Mouse (Mus musculus): ENCODE results near the gene Gm7271. TPM values are rescaled to one million over a fixed set of nuclear protein-coding genes. Genes with fewer than 3 reads are reported as not detected.
A peak's percentile ranks its signal among the peaks of the same experiment; 100 is the strongest.

The Gm7271 gene
- polyA plus RNA-seq, 1 experiment from 2014 or later, result not detected

DNA sequence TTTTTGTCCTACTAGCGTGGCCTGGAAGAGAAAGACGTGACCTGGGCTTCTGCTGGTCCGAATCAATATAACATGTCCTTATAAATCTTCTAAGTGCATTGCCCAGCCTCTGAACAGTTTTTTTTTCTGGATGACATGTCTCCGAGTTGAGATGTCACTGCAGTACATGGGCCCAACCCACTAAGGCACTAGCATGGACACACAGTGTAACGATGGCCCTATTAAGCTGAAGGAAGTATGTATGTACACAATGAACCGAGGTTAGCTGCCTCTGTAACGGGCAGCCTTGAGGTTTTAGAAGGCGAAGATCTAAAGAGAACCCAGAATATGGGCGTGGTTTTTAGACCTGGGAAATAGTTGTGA is 45.8 kb downstream of the Gm7271 start:
- WGBS, result 11% methylated on average over 9 of the region's 9 CpGs
- Histone ChIP-seq H3K27ac (peak overlapping the region; percentile 67; the same call in 1 of the 2 replicates), H3K36me3 (replicated peaks) (peaks cover 6% of the 10 kb centered on the region; the same call in 1 of the 2 replicates), H3K9me3 (no peaks in the 10 kb centered on the region), H3K4me1 (peaks cover 15% of the 10 kb centered on the region), H3K9ac (peak overlapping the region; percentile 78), H3K27me3 (no peaks in the 10 kb centered on the region), H3K4me3 (replicated peaks) (peak overlapping the region; percentile 86), H3K4me2 (peak overlapping the region; percentile 93)
- ATAC-seq (ENCODE audit: low FRiP score), result peak; percentile 9; the same call in 1 of the 2 replicates

DNA sequence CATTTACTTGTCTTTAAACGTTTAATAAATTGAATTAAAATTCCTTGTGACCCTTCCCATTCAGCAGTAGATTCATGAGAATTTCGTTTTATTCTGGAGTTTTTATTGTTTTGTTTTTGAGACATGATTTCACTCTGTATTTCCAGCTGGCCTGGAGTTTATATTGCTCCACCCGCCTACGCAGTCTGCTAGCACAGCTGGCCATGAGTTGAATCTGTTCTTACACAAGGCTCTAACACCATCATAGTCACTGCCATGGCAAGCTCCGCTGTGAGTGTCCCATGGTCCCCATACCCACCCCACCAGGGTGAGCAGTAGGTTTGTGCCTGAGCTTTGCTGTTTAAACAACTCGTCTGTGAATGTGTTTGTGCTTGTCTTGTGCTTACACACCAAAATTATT is 49.3 kb downstream of the Gm7271 start:
- WGBS, result 86% methylated on average over 6 of the region's 6 CpGs
- H3K9me3 ChIP-seq, result no peaks in the 10 kb centered on the region
- no peak overlapping the region for H3K27ac ChIP-seq
- no peak for ATAC-seq (ENCODE audit: low FRiP score)
- no peak overlapping the region for H3K4me2 ChIP-seq
- H3K4me1 ChIP-seq, result peaks cover 15% of the 10 kb centered on the region
- no peak overlapping the region for H3K4me3 ChIP-seq (replicated peaks)
- H3K27me3 ChIP-seq, result no peaks in the 10 kb centered on the region
- no peak overlapping the region for H3K9ac ChIP-seq
- H3K36me3 ChIP-seq (replicated peaks), result peaks cover 34% of the 10 kb centered on the region

DNA sequence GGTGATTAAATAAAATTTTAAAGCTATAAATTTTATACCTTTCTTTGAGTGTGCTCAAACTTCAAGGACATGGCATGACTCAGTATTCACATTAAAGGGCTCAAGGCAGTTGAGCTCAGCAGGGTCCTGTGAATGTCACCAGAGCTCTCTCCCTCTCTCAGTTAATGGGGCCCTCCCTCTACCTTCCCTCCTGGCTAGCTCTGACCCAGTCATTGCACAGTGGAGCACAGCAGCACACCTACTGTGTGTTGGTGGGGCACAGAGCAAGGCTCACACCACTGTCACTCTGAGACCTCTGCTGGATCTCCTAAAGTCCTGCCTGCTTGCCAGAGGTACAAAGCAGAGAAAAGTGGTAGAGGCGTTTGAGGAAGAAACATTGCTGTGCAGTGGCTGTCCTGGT is 52.4 kb downstream of the Gm7271 start:
- ATAC-seq (ENCODE audit: low FRiP score), result no peak
- Histone ChIP-seq H3K9me3 (no peaks in the 10 kb centered on the region), H3K4me1 (0 out of 2 replicates have a peak, but pooled peaks cover under 1% of the 10 kb centered on the region), H3K4me3 (replicated peaks) (no peak overlapping the region), H3K27me3 (no peaks in the 10 kb centered on the region), H3K36me3 (replicated peaks) (peaks cover 45% of the 10 kb centered on the region), H3K4me2 (no peak overlapping the region), H3K9ac (no peak overlapping the region), H3K27ac (no peak overlapping the region)
- 71% methylated on average over 1 of the region's 1 CpGs for WGBS

DNA sequence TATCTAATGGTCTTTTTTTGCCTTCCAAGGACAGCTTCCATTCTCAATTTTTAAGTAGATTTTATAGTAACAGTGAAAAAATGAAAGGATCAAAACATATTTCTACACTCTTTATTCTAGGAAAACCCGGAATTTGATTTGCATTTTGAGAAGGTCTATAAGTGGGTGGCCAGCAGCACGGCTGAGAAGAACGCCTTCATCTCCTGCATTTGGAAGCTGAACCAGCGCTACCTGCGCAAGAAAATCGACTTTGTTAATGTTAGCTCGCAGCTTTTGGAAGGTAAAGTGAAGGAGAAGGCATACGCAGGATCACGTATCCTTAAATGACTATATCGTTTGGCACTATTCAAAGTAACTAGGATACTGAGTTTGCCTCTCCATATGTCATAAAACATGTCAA is 53.7 kb downstream of the Gm7271 start:
- no peak overlapping the region for H3K4me3 ChIP-seq (replicated peaks)
- WGBS, result 98% methylated on average over 10 of the region's 10 CpGs
- no peaks in the 10 kb centered on the region for H3K4me1 ChIP-seq
- H3K27ac ChIP-seq, result no peak overlapping the region
- H3K4me2 ChIP-seq, result no peak overlapping the region
- no peaks in the 10 kb centered on the region for H3K9me3 ChIP-seq
- no peak for ATAC-seq (ENCODE audit: low FRiP score)
- no peak overlapping the region for H3K9ac ChIP-seq
- peaks cover 55% of the 10 kb centered on the region for H3K36me3 ChIP-seq (replicated peaks)
- H3K27me3 ChIP-seq, result no peaks in the 10 kb centered on the region

DNA sequence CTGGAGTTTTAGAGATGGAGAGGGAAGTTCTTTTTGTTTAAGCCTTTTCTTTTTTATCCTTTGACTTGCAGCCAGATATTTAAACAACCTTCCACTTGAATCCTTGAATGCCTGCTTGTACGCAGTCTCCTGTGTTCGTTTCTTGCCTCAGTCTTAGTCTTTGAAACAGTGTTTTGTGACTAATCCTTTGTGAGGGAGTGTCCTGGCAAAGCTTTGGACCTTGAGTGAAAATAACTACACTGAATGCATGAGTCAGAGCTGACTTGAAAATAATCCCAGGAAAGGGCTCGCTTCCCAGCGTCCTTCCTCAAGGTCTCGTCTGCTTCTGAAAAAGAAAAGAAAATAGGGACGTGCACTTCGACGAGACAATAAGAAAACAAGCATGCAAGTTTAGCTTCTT is 56.3 kb downstream of the Gm7271 start:
- Histone ChIP-seq H3K4me3 (replicated peaks) (no peak overlapping the region), H3K4me1 (no peaks in the 10 kb centered on the region), H3K27me3 (no peaks in the 10 kb centered on the region), H3K27ac (no peak overlapping the region), H3K9ac (no peak overlapping the region), H3K4me2 (no peak overlapping the region), H3K9me3 (no peaks in the 10 kb centered on the region), H3K36me3 (replicated peaks) (peaks cover 73% of the 10 kb centered on the region)
- WGBS, result 65% methylated on average over 8 of the region's 8 CpGs
- no peak for ATAC-seq (ENCODE audit: low FRiP score)

DNA sequence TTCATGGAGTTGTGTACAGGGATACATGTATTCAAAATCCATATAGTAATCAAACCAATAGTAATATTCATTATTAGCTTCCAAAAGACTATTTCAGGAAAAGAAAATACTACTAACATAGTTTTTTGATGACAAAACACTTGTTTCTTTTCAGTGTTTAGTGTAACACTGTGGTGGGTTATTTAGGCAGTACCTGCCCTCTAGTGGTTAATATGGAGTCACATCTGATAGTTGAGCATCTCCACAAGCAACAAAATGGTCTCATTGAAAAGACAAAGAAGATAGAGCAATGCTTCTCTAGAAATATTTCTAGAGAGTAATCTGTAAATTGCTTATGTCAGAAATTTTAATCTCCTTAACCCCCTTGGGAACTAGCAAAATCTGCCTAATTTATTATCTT is 57.0 kb downstream of the Gm7271 start:
- Histone ChIP-seq H3K4me2 (no peak overlapping the region), H3K9ac (no peak overlapping the region), H3K4me1 (no peaks in the 10 kb centered on the region), H3K27ac (no peak overlapping the region), H3K4me3 (replicated peaks) (no peak overlapping the region), H3K36me3 (replicated peaks) (peaks cover 72% of the 10 kb centered on the region), H3K9me3 (no peaks in the 10 kb centered on the region), H3K27me3 (no peaks in the 10 kb centered on the region)
- no peak for ATAC-seq (ENCODE audit: low FRiP score)

DNA sequence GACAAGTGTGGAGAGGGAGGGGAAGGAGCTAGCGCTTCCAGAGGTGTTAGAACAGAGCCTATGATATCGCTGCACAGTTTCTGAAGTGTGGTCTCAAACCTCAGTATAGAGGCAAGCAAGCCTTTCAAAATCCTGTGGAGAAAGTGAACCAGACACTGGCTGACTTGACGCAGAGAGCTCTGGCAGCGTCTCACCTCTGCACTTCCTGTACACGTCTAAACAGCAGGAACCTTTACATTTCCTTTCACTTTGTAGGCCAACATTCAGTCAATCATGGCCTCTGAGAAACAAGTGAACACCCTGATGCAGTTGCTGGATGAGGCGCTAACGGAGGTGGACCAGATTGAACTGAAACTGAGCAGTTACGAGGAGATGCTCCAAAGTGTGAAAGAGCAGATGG is 59.4 kb downstream of the Gm7271 start:
- no peaks in the 10 kb centered on the region for H3K9me3 ChIP-seq
- WGBS, result 96% methylated on average over 8 of the region's 8 CpGs
- peaks cover 60% of the 10 kb centered on the region for H3K36me3 ChIP-seq (replicated peaks)
- no peaks in the 10 kb centered on the region for H3K4me1 ChIP-seq
- ATAC-seq (ENCODE audit: low FRiP score), result no peak
- no peak overlapping the region for H3K4me3 ChIP-seq (replicated peaks)
- no peak overlapping the region for H3K9ac ChIP-seq
- no peak overlapping the region for H3K27ac ChIP-seq
- no peak overlapping the region for H3K4me2 ChIP-seq
- H3K27me3 ChIP-seq, result no peaks in the 10 kb centered on the region

DNA sequence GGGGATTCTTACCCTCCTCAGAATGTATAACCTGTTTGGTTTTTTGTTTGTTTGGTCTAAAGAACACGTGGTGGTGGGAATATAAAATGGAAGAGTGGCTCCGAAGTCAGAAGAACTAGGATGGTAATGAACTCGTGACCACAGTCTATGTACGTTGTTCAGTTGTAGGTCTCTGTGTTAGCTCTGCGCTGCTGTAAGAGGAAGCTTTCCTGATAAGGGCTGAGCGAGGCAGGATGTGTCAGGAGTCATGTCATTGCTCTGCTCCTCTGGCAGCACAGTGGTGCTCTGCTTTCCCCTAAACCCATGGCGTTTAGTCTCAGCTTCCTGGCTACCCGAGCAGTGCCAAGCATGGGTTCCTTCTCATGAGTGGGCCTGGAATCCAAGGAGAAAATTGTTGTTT is 66.6 kb downstream of the Gm7271 start:
- ATAC-seq (ENCODE audit: low FRiP score), result no peak
- no peaks in the 10 kb centered on the region for H3K27me3 ChIP-seq
- no peak overlapping the region for H3K4me2 ChIP-seq
- 91% methylated on average over 8 of the region's 8 CpGs for WGBS
- peaks cover 47% of the 10 kb centered on the region for H3K36me3 ChIP-seq (replicated peaks)
- H3K9ac ChIP-seq, result no peak overlapping the region
- H3K9me3 ChIP-seq, result no peaks in the 10 kb centered on the region
- no peak overlapping the region for H3K27ac ChIP-seq
- H3K4me3 ChIP-seq (replicated peaks), result no peak overlapping the region
- no peaks in the 10 kb centered on the region for H3K4me1 ChIP-seq

DNA sequence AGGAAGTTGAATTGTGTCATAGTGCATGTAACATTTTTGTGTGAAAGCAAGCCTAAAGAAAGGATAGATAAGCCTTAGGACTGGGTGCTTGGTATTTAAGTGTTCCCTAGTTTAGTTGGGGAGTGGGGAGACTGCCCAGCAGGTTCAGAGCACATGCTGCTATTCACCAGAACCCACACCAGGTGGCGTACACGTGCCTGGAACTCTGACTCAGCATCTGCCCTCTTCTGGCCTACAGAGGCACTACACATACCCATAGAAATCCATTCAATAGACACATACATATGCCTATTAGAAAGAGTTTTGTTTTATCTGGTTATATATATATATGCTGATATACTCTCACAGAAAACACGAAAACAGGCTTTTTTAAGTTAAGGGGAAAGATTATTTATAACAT is 81.5 kb downstream of the Gm7271 start:
- Histone ChIP-seq H3K4me1 (no peaks in the 10 kb centered on the region), H3K9me3 (no peaks in the 10 kb centered on the region), H3K4me3 (replicated peaks) (no peak overlapping the region), H3K36me3 (replicated peaks) (peaks cover 69% of the 10 kb centered on the region), H3K9ac (no peak overlapping the region), H3K27me3 (no peaks in the 10 kb centered on the region), H3K27ac (no peak overlapping the region), H3K4me2 (no peak overlapping the region)
- ATAC-seq (ENCODE audit: low FRiP score), result no peak
- 31% methylated on average over 3 of the region's 3 CpGs for WGBS

Other genes with a start within 250 kb of the Gm7271 start
- 14.5 and 17.3 TPM in 2 replicates for gene Clock, start 179.2 kb upstream of the Gm7271 start, polyA plus RNA-seq (2016; fragmentation: Nextera tagmentation; extraction: Ambion mirVana)
- not detected in 2 replicates for gene Pdcl2, start 152.9 kb upstream of the Gm7271 start, polyA plus RNA-seq (2016; fragmentation: Nextera tagmentation; extraction: Ambion mirVana)
- gene Nmu, start 120.3 kb upstream of the Gm7271 start, polyA plus RNA-seq (2016; fragmentation: Nextera tagmentation; extraction: Ambion mirVana), result not detected in 2 replicates
- gene Exoc1, start 45.3 kb downstream of the Gm7271 start, polyA plus RNA-seq (2016; fragmentation: Nextera tagmentation; extraction: Ambion mirVana), result 55.2 and 61.0 TPM in 2 replicates
- gene Cep135, start 104.7 kb downstream of the Gm7271 start, polyA plus RNA-seq (2016; fragmentation: Nextera tagmentation; extraction: Ambion mirVana), result 10.9 and 11.3 TPM in 2 replicates
- gene C530008M17Rik, start 172.5 kb downstream of the Gm7271 start, polyA plus RNA-seq (2016; fragmentation: Nextera tagmentation; extraction: Ambion mirVana), result 78.6 and 83.5 TPM in 2 replicates

All from forebrain, embryonic 12.5 days (tissue).